Mouse (Mus musculus): ENCODE results near the gene Nsmce4a.
"Not testable (repeated sequence)": the region's sequence is repeated elsewhere in the genome, so short reads cannot be mapped to it uniquely, and the experiment has no call there.

The Nsmce4a gene

DNA sequence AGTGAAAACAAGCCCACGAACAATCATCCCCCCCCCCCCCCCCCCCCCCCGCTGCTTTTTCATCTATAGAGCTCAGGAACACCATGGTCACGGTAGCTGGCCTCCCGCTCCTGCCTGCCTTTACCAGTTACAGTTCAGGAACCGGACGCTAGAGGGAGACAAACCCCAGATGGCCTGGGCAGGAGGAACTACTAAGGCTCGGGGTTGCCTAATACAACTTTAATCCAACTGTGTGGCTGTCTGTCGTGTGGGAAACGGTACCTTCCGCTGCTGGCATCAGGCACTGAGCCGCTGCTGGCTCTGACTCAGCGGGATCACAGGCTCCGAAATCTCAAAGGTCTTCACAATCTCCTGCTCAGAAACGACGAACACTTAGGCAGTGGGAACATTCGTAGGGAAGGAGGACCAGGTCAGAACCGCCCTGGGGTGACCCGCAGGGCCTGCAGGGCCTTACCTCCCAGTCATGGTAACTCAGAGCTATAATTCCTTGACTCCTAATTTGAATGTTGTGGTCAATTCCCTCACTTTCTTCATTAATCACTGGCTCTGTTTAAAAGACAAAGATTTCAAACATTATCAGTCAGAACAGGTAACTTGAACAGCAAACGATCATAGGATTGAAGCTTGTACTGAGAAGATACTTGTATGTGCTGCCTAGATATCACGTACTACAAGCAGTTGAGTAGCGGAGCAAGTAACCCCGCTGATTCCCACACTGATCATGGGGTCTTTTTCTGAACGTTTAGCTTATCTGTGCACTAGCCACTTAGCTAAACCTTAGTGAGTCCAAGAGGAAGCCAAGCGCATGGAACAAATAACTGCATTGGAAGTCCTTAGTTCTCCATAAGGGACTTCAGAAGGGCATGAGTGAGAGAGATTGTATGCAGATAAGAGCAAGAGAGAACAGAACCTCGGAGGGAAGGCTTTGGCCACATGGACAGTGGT, 39.3 kb downstream of the Nsmce4a start:
- peak; percentile 95 for DNase-seq

GRCm38 (mm10) chr7:130531138-130531537, 41.8 kb downstream of the Nsmce4a start:
- not testable (repeated sequence) for DNase-seq

DNA sequence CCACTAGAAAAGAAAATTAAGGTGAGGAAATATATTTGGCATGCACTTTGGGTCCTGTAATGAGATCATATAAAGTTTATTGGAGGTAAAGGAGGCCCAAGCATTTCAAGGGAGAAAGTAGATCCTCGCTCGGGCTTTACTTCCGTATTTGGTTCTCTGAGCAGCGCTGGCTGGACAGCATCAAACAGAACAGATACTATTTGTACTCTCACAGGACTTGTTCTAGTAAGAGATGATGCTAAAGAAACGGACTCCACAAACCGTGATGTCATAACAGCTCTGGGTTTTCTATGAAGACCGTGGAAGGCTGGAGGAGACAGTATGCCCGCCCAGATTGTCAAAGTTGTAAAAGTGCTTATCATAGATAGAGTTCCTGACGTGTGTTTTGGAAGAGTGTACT, 45.6 kb downstream of the Nsmce4a start:
- no peak for DNase-seq

GRCm38 (mm10) chr7:130523451-130523850, 49.5 kb downstream of the Nsmce4a start:
- no peak for DNase-seq

DNA sequence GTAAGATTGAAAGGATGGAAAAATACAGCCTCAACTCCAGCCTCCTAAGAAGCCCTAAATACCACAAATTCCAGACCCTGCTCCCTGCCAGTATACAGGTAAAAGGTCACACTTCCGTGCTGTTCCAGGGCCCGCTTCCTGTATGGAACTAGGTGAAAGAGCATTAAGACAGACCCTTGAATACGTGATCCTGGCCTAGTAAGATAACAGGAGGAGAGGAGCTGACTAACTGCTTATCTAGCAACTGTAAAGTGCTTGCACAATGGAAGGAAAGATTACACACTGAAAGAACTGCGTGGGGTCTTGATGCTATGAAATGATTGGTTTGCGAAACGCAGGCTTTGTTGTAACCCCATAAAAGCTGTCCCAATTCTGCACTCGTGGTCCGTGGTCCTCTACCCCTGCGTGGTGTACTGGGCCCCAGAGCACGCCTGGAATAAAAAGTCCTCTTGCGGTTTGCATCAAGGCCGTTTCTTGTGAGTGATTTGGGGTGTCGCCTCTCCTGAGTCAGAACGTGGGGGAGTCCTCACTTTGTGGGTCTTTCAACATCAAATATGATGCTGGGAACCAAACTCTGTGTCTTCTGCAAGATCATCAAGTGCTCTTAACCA, 52.0 kb downstream of the Nsmce4a start:
- DNase-seq = no peak

- DNase-seq = no peak
Observed at GRCm38 (mm10) chr7:130520049-130520425, 52.9 kb downstream of the Nsmce4a start, which contains the start of gene Ate1. Ate1 (minus strand) TSS chr7:130520369.

- DNase-seq = peak; percentile 99
Observed at GRCm38 (mm10) chr7:130519096-130520048, 53.5 kb downstream of the Nsmce4a start.

GRCm38 (mm10) chr7:130518213-130519095, 54.5 kb downstream of the Nsmce4a start:
- DNase-seq = peak; percentile 7

DNA sequence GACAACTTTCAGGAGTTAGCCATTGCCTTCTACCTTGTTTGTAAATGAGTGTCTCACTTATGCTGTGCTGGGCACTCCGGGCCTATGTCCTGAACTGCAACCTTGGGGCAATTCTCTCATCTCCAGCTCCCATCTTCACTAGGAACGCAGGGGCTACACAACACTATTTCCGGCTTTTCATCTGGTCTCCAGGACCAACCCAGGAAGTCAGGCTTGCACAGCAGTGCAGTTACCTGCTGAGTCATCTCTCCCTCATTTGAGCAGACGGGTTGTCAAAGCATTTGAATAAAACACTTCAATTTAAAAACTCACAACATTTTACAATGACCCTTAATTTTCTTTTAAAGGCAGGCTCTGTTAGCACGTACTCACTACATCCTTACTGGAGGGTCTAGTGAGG, 62.7 kb downstream of the Nsmce4a start:
- DNase-seq = no peak

GRCm38 (mm10) chr7:130503006-130503405, 69.9 kb downstream of the Nsmce4a start:
- peak; percentile 28 for DNase-seq

DNA sequence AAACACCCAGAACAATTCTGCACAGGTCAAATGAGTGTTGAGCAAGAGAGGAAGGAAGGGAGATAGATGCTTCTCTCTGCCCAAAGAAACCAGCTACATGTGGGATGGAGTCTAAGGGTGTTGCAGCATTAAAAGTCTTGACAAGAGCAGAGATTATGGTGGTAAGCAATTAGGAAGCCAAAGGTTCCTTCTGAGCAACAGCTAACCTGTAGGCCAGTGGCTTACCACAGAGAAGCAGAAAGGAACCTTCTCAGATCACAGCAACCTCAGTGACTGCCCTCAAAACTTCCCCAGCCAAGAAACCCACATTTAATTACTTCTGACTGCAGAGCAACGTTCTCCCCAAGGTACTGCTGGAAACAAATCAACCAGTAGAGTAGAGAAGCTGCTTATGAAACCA, 71.4 kb downstream of the Nsmce4a start:
- no peak for DNase-seq

GRCm38 (mm10) chr7:130493346-130493745, 79.6 kb downstream of the Nsmce4a start:
- no peak for DNase-seq

GRCm38 (mm10) chr7:130492026-130492425, 80.9 kb downstream of the Nsmce4a start:
- no peak for DNase-seq

Data from lung, postnatal 14 days (tissue).